Mouse (Mus musculus) small intestine, adult 2 months (tissue): ENCODE measurements around the gene Cluap1. TPM values are rescaled to one million over a fixed set of nuclear protein-coding genes. Genes with fewer than 3 reads are reported as not detected.
"Not testable (repeated sequence)": the region's sequence is repeated elsewhere in the genome, so short reads cannot be mapped to it uniquely, and the experiment has no call there.

Source experiments
- H3K27ac ChIP-seq: fragments of 200-500 bp; 2 replicates; pipeline ENCODE4 v1.5.1; 2012; ENCODE audit warnings: low read depth, low read length, control low read depth, inconsistent platforms; ENCODE audit not compliant: insufficient read depth
- H3K27me3 ChIP-seq: fragments of 200-500 bp; 2 replicates; pipeline ENCODE4 v1.6.1; 2012; ENCODE audit warnings: mild to moderate bottlenecking, moderate library complexity, low read length, inconsistent platforms; ENCODE audit not compliant: control insufficient read depth, insufficient read depth
- H3K36me3 ChIP-seq: fragments of 200-500 bp; 2 replicates; pipeline ENCODE4 v1.6.1; 2012; ENCODE audit warnings: mild to moderate bottlenecking, low read length, control low read depth, inconsistent platforms; ENCODE audit not compliant: control insufficient read depth, insufficient read depth
- H3K4me1 ChIP-seq: fragments of 200-500 bp; 2 replicates; pipeline ENCODE4 v1.6.1; 2012; ENCODE audit warnings: low read length, inconsistent platforms, mixed read lengths; ENCODE audit not compliant: control insufficient read depth, insufficient read depth, insufficient read length
- H3K4me3 ChIP-seq: fragments of 200-500 bp; 2 replicates; pipeline ENCODE4 v1.5.1; 2012; ENCODE audit warnings: low read depth, mild to moderate bottlenecking, control low read depth, inconsistent platforms, low read length, moderate library complexity
- CTCF ChIP-seq: fragments of 200-500 bp; IDR thresholded peaks from 2 replicates; pipeline ENCODE4 v1.5.1; 2012; ENCODE audit warnings: low read depth, mild to moderate bottlenecking, control low read depth, inconsistent platforms, low read length, moderate library complexity, mixed read lengths; ENCODE audit not compliant: insufficient replicate concordance, insufficient read length; ENCODE audit errors: extremely low read depth
- POLR2A ChIP-seq: fragments of 200-500 bp; IDR thresholded peaks from 2 replicates; pipeline ENCODE4 v1.6.1; 2012; ENCODE audit warnings: low read depth, mild to moderate bottlenecking, control low read depth, inconsistent platforms, low read length, moderate library complexity
- WGBS: fragments of 180-500 bp; shearing (Covaris S2); methylation state at CpG from one replicate; pipeline ENCODE4 v1.1.7; 2018; 5-methylcytosine and 5-hydroxymethylcytosine counted together
- polyA plus RNA-seq: library from polyadenylated mRNA; depleted of rRNA; stranded (reverse); fragments of >200 nt; gene quantifications from 2 replicates; pipeline ENCODE4 v1.2.3, GENCODE M21; 2012

Cluap1 gene
- polyA plus RNA-seq, 1 experiment = 2.7 TPM

DNA sequence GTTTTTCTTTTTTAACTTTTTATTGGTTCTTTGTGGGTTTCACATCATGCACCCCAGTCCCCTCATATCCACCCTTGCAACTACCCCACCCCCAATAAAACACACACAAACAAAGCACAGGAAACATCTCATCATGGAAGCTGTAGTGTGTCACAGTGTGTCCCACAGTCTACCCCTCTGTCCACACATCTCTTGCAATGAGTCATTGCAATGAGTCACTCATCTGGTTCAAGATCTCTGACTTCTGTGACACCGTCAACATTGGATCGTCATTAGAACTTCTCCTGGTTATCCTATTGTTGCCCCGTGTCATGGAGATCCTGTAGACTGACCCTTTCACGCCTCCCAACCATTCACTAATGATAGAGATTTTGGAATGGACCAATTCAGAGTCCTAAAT is 26.1 kb downstream of the Cluap1 start:
- WGBS = 78% methylated on average over 4 of the region's 4 CpGs
- Histone ChIP-seq H3K4me3 (no peak overlapping the region), H3K27me3 (no peaks in the 10 kb centered on the region), H3K4me1 (no peaks in the 10 kb centered on the region), H3K27ac (no peak overlapping the region), H3K36me3 (peaks cover 22% of the 10 kb centered on the region)
- TF ChIP-seq CTCF = no peak
- TF ChIP-seq POLR2A = no peak

GRCm38 (mm10) chr16:3951141-3951540 is 42.5 kb downstream of the Cluap1 start:
- TF ChIP-seq POLR2A (no peak), CTCF (no peak)
- 87% methylated on average over 1 of the region's 1 CpGs for WGBS
- no peak overlapping the region for H3K4me3 ChIP-seq

GRCm38 (mm10) chr16:3956369-3956768 is 47.8 kb downstream of the Cluap1 start:
- H3K4me3 ChIP-seq = no peak overlapping the region
- WGBS = 49% methylated on average over 6 of the region's 6 CpGs
- H3K4me1 ChIP-seq = no peaks in the 10 kb centered on the region; the same call in 1 of the 2 replicates
- no peak overlapping the region for H3K27ac ChIP-seq
- no peaks in the 10 kb centered on the region for H3K36me3 ChIP-seq
- H3K27me3 ChIP-seq = no peaks in the 10 kb centered on the region
- TF ChIP-seq POLR2A = no peak
- TF ChIP-seq CTCF = no peak

More at GRCm38 (mm10) chr16:3951141-3951540, 42.5 kb downstream of the Cluap1 start:
- no peaks in the 10 kb centered on the region for H3K36me3 ChIP-seq
- H3K4me1 ChIP-seq = no peaks in the 10 kb centered on the region; the same call in 1 of the 2 replicates
- no peak overlapping the region for H3K27ac ChIP-seq
- H3K27me3 ChIP-seq = no peaks in the 10 kb centered on the region

DNA sequence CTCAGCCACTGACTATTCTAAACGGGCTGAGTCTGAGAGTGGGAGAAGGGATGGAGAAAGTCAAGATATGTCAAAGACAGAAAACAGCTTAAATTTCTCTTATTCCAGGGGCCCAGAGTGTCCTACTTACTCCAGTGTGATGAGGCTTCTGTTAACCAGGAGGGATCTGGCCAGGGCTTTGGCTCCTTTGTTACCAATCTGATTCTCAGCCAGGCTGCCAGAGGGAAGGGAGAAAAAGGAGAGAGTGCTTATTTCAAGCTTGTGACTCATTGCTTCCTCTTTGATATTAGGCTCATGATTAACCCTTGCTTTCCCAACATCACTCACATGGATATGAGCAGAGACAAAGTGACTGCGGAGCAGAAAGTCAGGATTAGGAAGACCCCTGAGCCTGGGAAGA is 50.7 kb downstream of the Cluap1 start:
- H3K4me1 ChIP-seq = no peaks in the 10 kb centered on the region; the same call in 1 of the 2 replicates
- no peak overlapping the region for H3K27ac ChIP-seq
- no peaks in the 10 kb centered on the region for H3K27me3 ChIP-seq
- H3K4me3 ChIP-seq = no peak overlapping the region
- H3K36me3 ChIP-seq = no peaks in the 10 kb centered on the region
- 77% methylated on average over 2 of the region's 2 CpGs for WGBS
- TF ChIP-seq POLR2A (no peak), CTCF (no peak)

DNA sequence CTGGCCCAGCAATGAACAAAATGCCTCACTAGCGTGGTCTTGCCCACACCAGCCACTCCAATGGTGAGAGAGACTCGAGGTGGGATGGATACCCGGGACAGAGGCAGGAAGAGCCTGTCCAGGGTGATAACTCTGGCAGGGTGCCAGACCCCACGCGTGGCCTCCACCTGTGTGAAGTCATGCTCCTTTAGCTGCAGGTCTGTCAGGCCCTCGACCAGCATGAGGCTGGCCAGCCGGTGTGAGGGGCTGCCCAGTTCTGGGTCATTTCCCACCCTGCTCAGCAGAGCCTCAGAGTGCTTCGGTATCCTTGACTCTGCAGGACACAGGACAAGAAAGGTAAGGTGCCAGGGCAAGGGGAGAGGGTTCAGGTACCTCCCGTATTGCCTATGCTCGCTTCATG is 56.4 kb downstream of the Cluap1 start:
- Histone ChIP-seq H3K27me3 (no peaks in the 10 kb centered on the region), H3K27ac (no peak overlapping the region), H3K4me1 (peaks cover 7% of the 10 kb centered on the region; the same call in 1 of the 2 replicates), H3K4me3 (no peak overlapping the region), H3K36me3 (no peaks in the 10 kb centered on the region)
- TF ChIP-seq CTCF (no peak), POLR2A (no peak)
- 42% methylated on average over 10 of the region's 10 CpGs for WGBS

- Histone ChIP-seq H3K27ac (no peak overlapping the region), H3K4me3 (no peak overlapping the region), H3K36me3 (no peaks in the 10 kb centered on the region), H3K4me1 (peaks cover 7% of the 10 kb centered on the region; the same call in 1 of the 2 replicates), H3K27me3 (no peaks in the 10 kb centered on the region)
- WGBS = 66% methylated on average over 3 of the region's 3 CpGs
- TF ChIP-seq POLR2A = no peak
- no peak for TF ChIP-seq CTCF
These were observed 56.9 kb downstream of the Cluap1 start for GRCm38 (mm10) chr16:3965534-3965933.

- Histone ChIP-seq H3K4me1 (peaks cover 10% of the 10 kb centered on the region), H3K36me3 (peaks cover 11% of the 10 kb centered on the region)
- H3K27ac ChIP-seq, H3K27me3 ChIP-seq, H3K4me3 ChIP-seq: not testable (repeated sequence)
- 93% methylated on average over 19 of the region's 19 CpGs for WGBS
These were observed 65.9 kb downstream of the Cluap1 start for GRCm38 (mm10) chr16:3974456-3974855.

- H3K4me3 ChIP-seq = peak overlapping the region; percentile 55
- 0 out of 2 replicates have a peak overlapping the region, but pooled peaks have one; percentile 25 for H3K27ac ChIP-seq
- TF ChIP-seq POLR2A = no peak
- TF ChIP-seq CTCF = no peak
- H3K4me1 ChIP-seq = peaks cover 10% of the 10 kb centered on the region
- 40% methylated on average over 7 of the region's 7 CpGs for WGBS
- peaks cover 23% of the 10 kb centered on the region for H3K36me3 ChIP-seq
- no peaks in the 10 kb centered on the region for H3K27me3 ChIP-seq
These were observed 67.1 kb downstream of the Cluap1 start for GRCm38 (mm10) chr16:3975658-3976057.
